Mouse (Mus musculus) granulocyte monocyte progenitor cell, adult 5-6 weeks (primary cell): ENCODE data around the gene Ilvbl. TPM values are rescaled to one million over a fixed set of nuclear protein-coding genes. Genes with fewer than 3 reads are reported as not detected.
"Not testable (repeated sequence)": the region's sequence is repeated elsewhere in the genome, so short reads cannot be mapped to it uniquely, and the experiment has no call there.

Source experiments
- ATAC-seq: replicated peaks from 2 replicates; pipeline ENCODE4 v1.8.0; 2016; ENCODE audit warnings: mild to moderate bottlenecking, moderate TSS enrichment, inconsistent platforms; ENCODE audit not compliant: poor library complexity, severe bottlenecking
- total RNA-seq, 2 experiments: library from RNA; stranded (forward) in 1 of 2; stranded (reverse) in 1 of 2; fragments of 200-712, 200-1000 nt in 1 of 2; fragments of >200 nt in 1 of 2; fragmentation: Nextera tagmentation in 1 of 2; gene quantifications; 2 replicates each; pipeline ENCODE4 v1.2.3; 2014 to 2017

The Ilvbl gene
- 32.0 and 52.0 TPM in 2 replicates for total RNA-seq (2014; fragmentation: Nextera tagmentation)
- 15.7 and 19.9 TPM in 2 replicates for total RNA-seq (2017)

GRCm38 (mm10) chr10:78574250-78575104, at the start of gene Ilvbl:
Gene Ilvbl (plus strand): TSS chr10:78574346.
- peak; percentile 82 for ATAC-seq

GRCm38 (mm10) chr10:78525071-78525470, 49.1 kb upstream of the Ilvbl start:
- not testable (repeated sequence) for ATAC-seq

- ATAC-seq: no peak
These were observed 48.6 kb upstream of the Ilvbl start for GRCm38 (mm10) chr10:78525511-78525910.

- ATAC-seq: peak; percentile 40; the same call in 1 of the 2 replicates
These were observed 33.2 kb upstream of the Ilvbl start for GRCm38 (mm10) chr10:78540943-78541342.

GRCm38 (mm10) chr10:78565070-78565469, 9.1 kb upstream of the Ilvbl start:
- ATAC-seq: no peak

GRCm38 (mm10) chr10:78569191-78569590, 5.0 kb upstream of the Ilvbl start:
- no peak for ATAC-seq

- no peak for ATAC-seq
These were observed 4.5 kb upstream of the Ilvbl start for GRCm38 (mm10) chr10:78569686-78570085.

GRCm38 (mm10) chr10:78570416-78570815, 3.7 kb upstream of the Ilvbl start:
- ATAC-seq: no peak

GRCm38 (mm10) chr10:78570897-78571296, 3.2 kb upstream of the Ilvbl start:
- ATAC-seq: no peak

- ATAC-seq: no peak
These were observed 920 bp upstream of the Ilvbl start for GRCm38 (mm10) chr10:78573226-78573625.

- peak; percentile 5 for ATAC-seq
These were observed 1.0 kb downstream of the Ilvbl start for GRCm38 (mm10) chr10:78575105-78575632.

- ATAC-seq: no peak
These were observed 1.5 kb downstream of the Ilvbl start for GRCm38 (mm10) chr10:78575690-78576089.

- no peak for ATAC-seq
These were observed 2.5 kb downstream of the Ilvbl start for GRCm38 (mm10) chr10:78576435-78577184.

- no peak for ATAC-seq
These were observed 4.1 kb downstream of the Ilvbl start for GRCm38 (mm10) chr10:78578204-78578603.

GRCm38 (mm10) chr10:78581121-78581520, 7.0 kb downstream of the Ilvbl start:
- ATAC-seq: no peak

GRCm38 (mm10) chr10:78583347-78583746, 9.2 kb downstream of the Ilvbl start:
- no peak for ATAC-seq

- ATAC-seq: no peak
These were observed 9.8 kb downstream of the Ilvbl start for GRCm38 (mm10) chr10:78583939-78584338.

GRCm38 (mm10) chr10:78584996-78585395, 10.8 kb downstream of the Ilvbl start:
- no peak for ATAC-seq

GRCm38 (mm10) chr10:78585606-78586005, 11.5 kb downstream of the Ilvbl start:
- ATAC-seq: no peak

- no peak for ATAC-seq
These were observed 11.9 kb downstream of the Ilvbl start for GRCm38 (mm10) chr10:78586026-78586425.

GRCm38 (mm10) chr10:78589291-78589690, 15.1 kb downstream of the Ilvbl start:
- ATAC-seq: no peak
